Mouse (Mus musculus): ENCODE measurements around the gene Thbs4.

- TF ChIP-seq GATA1 (IDR thresholded peaks at IDR 0.05; ENCODE audit: borderline replicate concordance, low read length) (no peak), FLI1 (IDR thresholded peaks at IDR 0.05; ENCODE audit: low read length) (no peak)
These were observed 21.7 kb upstream of the Thbs4 start for GRCm38 (mm10) chr13:92816329-92816728.
